Mouse (Mus musculus): Measurements from ENCODE around the gene Rsph1.

Rsph1 gene

DNA sequence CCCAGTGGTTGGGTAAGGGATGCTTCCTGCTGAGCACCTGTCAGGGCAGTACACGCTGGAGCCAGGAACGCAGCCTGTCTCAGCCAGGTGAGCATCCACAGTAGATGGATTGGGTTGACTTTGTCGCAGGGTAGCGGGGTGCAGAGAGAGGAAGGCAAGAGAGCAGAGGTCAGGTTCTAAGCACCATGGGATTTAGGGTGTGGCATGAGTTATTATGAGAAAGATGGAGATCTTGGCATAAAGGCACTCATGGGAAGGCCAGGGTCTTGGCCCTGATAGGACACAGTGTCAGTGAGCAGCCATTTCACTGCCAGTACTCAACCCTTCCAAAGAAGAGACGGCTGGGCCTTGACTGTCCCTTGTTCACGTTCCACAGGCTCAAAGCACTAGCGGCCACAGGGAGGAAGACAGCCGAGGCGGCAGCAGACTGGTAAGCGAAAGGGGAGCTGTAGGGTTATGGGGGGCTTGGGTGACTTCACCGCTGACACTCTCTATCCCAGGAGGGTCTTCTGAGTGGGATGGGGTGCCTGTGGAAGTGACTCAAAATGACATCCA lies 67.7 kb downstream of the Rsph1 start:
- no peak for DNase-seq (ENCODE audit: inconsistent ontology term)

DNA sequence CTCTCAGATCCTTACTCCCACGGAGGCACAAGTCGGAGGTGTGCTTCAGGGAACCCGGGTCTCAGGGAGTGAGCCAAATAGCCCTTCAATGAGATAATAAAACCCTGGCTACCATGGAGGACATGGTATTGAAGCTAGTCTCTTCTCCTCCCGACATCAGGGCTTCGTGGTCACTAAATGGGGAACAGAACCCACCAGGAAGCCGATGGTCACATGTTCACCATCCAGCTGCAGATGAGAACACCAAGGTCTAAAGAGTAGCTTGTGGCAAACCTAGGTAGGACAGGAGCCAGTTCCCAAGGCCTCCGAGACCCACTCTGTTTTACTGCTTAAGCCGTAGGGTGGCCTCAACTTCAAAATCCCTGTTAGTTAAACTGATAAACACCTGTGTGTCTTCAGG lies 68.5 kb downstream of the Rsph1 start:
- no peak for DNase-seq (ENCODE audit: inconsistent ontology term)

DNA sequence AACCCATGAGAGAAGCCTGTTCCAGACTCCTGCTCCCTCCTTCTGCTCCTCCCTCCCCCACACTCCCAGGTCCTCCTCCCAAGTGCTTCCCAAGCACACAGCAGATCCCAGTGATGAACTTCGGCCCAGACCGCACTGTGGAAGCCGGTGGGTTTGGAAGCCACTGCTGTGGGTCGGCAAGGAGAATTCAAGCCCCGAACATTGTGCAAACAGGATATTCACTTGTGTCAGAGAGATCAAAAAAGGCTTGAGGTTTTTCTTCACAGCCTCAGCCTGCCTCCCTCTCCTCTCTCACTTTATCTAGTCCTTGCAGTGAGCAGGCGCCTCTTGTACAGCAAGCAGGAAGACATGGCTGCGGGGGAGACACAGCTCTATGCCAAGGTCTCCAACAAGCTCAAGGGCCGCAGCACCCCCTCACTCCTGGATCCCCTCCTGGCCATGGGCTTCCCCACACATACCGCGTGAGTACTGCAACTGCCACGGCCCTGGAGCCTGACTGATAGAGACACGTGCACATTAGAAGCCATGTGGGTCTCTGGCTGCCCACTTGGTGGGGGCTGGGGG lies 69.3 kb downstream of the Rsph1 start, which contains the start of gene Ubash3a:
Ubash3a (plus strand) TSS at position 103 of the 564 bp plus-strand sequence.
- DNase-seq (ENCODE audit: inconsistent ontology term) = no peak

Measured in Muller cell, postnatal 12 days (primary cell).